Mouse (Mus musculus) olfactory bulb, adult 2 months (tissue): ENCODE measurements around the gene Gna15.

Source experiments
- CTCF ChIP-seq: fragments of 200-500 bp; IDR thresholded peaks from 2 replicates; pipeline ENCODE4 v1.5.1; 2012; ENCODE audit warnings: low read depth, mild to moderate bottlenecking, low read length, moderate library complexity; ENCODE audit not compliant: insufficient read depth
- POLR2A ChIP-seq: fragments of 200-500 bp; IDR thresholded peaks from 2 replicates; pipeline ENCODE4 v1.6.1; 2012; ENCODE audit warnings: mild to moderate bottlenecking, low read depth, low read length, moderate library complexity; ENCODE audit not compliant: insufficient read depth

GRCm38 (mm10) chr10:81517227-81517626 is 6.8 kb downstream of the Gna15 start:
- TF ChIP-seq POLR2A (no peak), CTCF (no peak)
